Mouse (Mus musculus) heart, adult 2 months (tissue): ENCODE measurements around the gene Svbp.

Experiments
- CTCF ChIP-seq: fragments of 200-600 bp; IDR thresholded peaks from 2 replicates; pipeline ENCODE4 v1.8.1; 2022; ENCODE audit warnings: antibody characterized with exemption, mild to moderate bottlenecking, moderate library complexity
- EP300 ChIP-seq: fragments of 200-500 bp; IDR thresholded peaks from 2 replicates; pipeline ENCODE4 v1.6.1; 2011; ENCODE audit warnings: low read depth, low read length, control low read depth; ENCODE audit not compliant: insufficient read depth
- POLR2A ChIP-seq: fragments of 200-500 bp; IDR thresholded peaks from 2 replicates; pipeline ENCODE4 v1.6.1; 2011; ENCODE audit warnings: mild to moderate bottlenecking, low read depth, low read length, control low read depth; ENCODE audit not compliant: insufficient read depth

GRCm38 (mm10) chr4:119165916-119166315 is 29.2 kb upstream of the Svbp start:
- no peak for TF ChIP-seq CTCF
- TF ChIP-seq EP300: no peak
- TF ChIP-seq POLR2A: no peak
